Comparison of ENCODE assay signal across 7 mouse cellular contexts in genomic region chr5:89701241-89702007, GRCm38 (mm10).
DNase-seq lines count a peak whose midpoint lies in the region; ATAC-seq and TF ChIP-seq lines count a peak whose summit lies in the region.

No protein-coding gene starts in this region.

- no peaks in the 10 kb centered on the region; the same call in 1 of the 2 replicates for H3K36me3 ChIP-seq in forebrain, embryonic 12.5 days (replicated peaks)
- no peaks in the 10 kb centered on the region for H3K36me3 ChIP-seq in lung, embryonic 14.5 days (ENCODE audit: insufficient read depth)

- peak overlapping the region; percentile 15; the same call in 1 of the 2 replicates for H3K4me2 ChIP-seq in forebrain, embryonic 12.5 days
- no peak overlapping the region for H3K4me2 ChIP-seq in lung, embryonic 14.5 days

- H3K4me1 ChIP-seq in forebrain, embryonic 12.5 days = peaks cover 8% of the 10 kb centered on the region; the same call in 1 of the 2 replicates
- 0 out of 2 replicates have a peak, but pooled peaks cover 9% of the 10 kb centered on the region for H3K4me1 ChIP-seq in lung, embryonic 14.5 days (ENCODE audit: insufficient read depth)

- no peaks in the 10 kb centered on the region for H3K27me3 ChIP-seq in forebrain, embryonic 12.5 days
- H3K27me3 ChIP-seq in lung, embryonic 14.5 days (ENCODE audit: insufficient read depth, low read length) = no peaks in the 10 kb centered on the region

- H3K9ac ChIP-seq in forebrain, embryonic 12.5 days = no peak overlapping the region
- no peak overlapping the region for H3K9ac ChIP-seq in lung, embryonic 14.5 days

- peak overlapping the region; percentile 68; the same call in 1 of the 2 replicates for H3K27ac ChIP-seq in forebrain, embryonic 12.5 days
- no peak overlapping the region for H3K27ac ChIP-seq in lung, embryonic 14.5 days (ENCODE audit: low read depth)

- TF ChIP-seq CTCF in lung, embryonic 14.5 days (IDR thresholded peaks at IDR 0.05; ENCODE audit: low read depth) = no peak

- H3K4me3 ChIP-seq in forebrain, embryonic 12.5 days (replicated peaks) = no peak overlapping the region
- no peak overlapping the region for H3K4me3 ChIP-seq in lung, embryonic 14.5 days (ENCODE audit: low read depth, low read length)

- WGBS in forebrain, embryonic 12.5 days = 51% methylated on average over 9 of the region's 9 CpGs
- 65% methylated on average over 9 of the region's 9 CpGs for WGBS in lung, embryonic 14.5 days

- peak; percentile 91 for ATAC-seq in forebrain, embryonic 12.5 days (ENCODE audit: low FRiP score)
- ATAC-seq in lung, embryonic 14.5 days (ENCODE audit: insufficient read depth) = peak; percentile 45
- no peak for ATAC-seq in erythroblast, adult 5-6 weeks (replicated peaks; ENCODE audit: low FRiP score, poor library complexity, severe bottlenecking)

- peak; percentile 52 for DNase-seq in testis, postnatal 10 days (ENCODE audit: low spot score)
- DNase-seq in testis, postnatal 14 days (ENCODE audit: low spot score) = no peak
- DNase-seq in kidney, adult 9 months = peak; percentile 7
- peak; percentile 77 for DNase-seq in lung, embryonic 14.5 days
- DNase-seq in right cerebral cortex, postnatal 4 days = peak; percentile 85

- H3K9me3 ChIP-seq in forebrain, embryonic 12.5 days = no peaks in the 10 kb centered on the region
- no peaks in the 10 kb centered on the region for H3K9me3 ChIP-seq in lung, embryonic 14.5 days (ENCODE audit: low read depth, low read length)
